Mouse (Mus musculus) cerebellum, adult 2 months (tissue): ENCODE data around the gene Banf1. TPM values are rescaled to one million over a fixed set of nuclear protein-coding genes. Genes with fewer than 3 reads are reported as not detected.

Experiments
- DNase-seq, 2 experiments: peaks; one replicate each; pipeline ENCODE4 v3.0.0; 2021
- H3K27ac ChIP-seq: fragments of 200-500 bp; 2 replicates; pipeline ENCODE4 v1.5.1; 2012; ENCODE audit warnings: low read length, control low read depth, inconsistent platforms; ENCODE audit not compliant: insufficient read depth
- H3K27me3 ChIP-seq: fragments of 200-500 bp; 2 replicates; pipeline ENCODE4 v1.6.1; 2012; ENCODE audit warnings: inconsistent platforms, mild to moderate bottlenecking, low read length, moderate library complexity; ENCODE audit not compliant: control insufficient read depth, insufficient read depth
- H3K4me1 ChIP-seq: fragments of 200-500 bp; 2 replicates; pipeline ENCODE4 v1.6.1; 2011; ENCODE audit warnings: low read length; ENCODE audit not compliant: control insufficient read depth, insufficient read depth
- H3K4me3 ChIP-seq: fragments of 200-500 bp; replicated peaks from 2 replicates; pipeline ENCODE3; 2011; ENCODE audit warnings: mild to moderate bottlenecking, low read depth, low read length, control low read depth; ENCODE audit not compliant: insufficient read depth
- CTCF ChIP-seq: fragments of 200-500 bp; IDR thresholded peaks from 2 replicates; pipeline ENCODE4 v1.5.1; 2011; ENCODE audit warnings: low read depth, mild to moderate bottlenecking, control low read depth, low read length, moderate library complexity, borderline replicate concordance; ENCODE audit not compliant: insufficient read depth
- POLR2A ChIP-seq: fragments of 200-500 bp; IDR thresholded peaks from 2 replicates; pipeline ENCODE4 v1.6.1; 2011; ENCODE audit warnings: low read length, control low read depth, borderline replicate concordance; ENCODE audit not compliant: insufficient read depth
- WGBS: fragments of 180-500 bp; shearing (Covaris S2); methylation state at CpG from one replicate; pipeline ENCODE4 v1.1.7; 2018; 5-methylcytosine and 5-hydroxymethylcytosine counted together
- polyA plus RNA-seq: library from polyadenylated mRNA; depleted of rRNA; stranded (reverse); fragments of >200 nt; gene quantifications from 2 replicates; pipeline ENCODE4 v1.2.3, GENCODE M21; 2012; rRNA removed

Gene Banf1
- polyA plus RNA-seq, 1 experiment = 88.7 TPM

DNA sequence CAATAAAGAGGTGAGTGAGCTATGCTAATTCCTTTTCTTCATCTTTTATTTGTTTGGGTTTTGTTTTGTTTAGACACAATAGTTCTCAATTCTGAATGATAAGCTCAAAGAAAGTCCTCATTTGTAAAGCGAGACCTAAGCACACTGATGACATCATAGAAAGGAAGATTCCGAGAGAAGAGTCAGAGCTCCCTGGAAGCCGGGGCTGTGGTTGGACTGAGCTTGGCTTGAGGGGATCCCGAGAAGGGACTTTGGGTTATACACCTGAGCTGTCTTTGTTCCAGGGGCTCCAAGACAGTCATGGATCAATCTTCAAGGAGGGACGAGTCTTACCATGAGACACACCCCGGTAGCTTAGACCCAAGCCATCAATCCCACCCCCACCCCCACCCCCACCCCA is 31.5 kb downstream of the Banf1 start, which contains the start of gene Catsper1:
Gene Catsper1, plus strand, starts transcription at position 301 of the 400 bp plus-strand sequence.
- DNase-seq = no peak
- Histone ChIP-seq H3K4me1 (no peaks in the 10 kb centered on the region), H3K27me3 (no peaks in the 10 kb centered on the region; the same call in 1 of the 2 replicates), H3K4me3 (no peak within 1 kb of the TSS), H3K27ac (no peak within 1 kb of the TSS)
- no peak for TF ChIP-seq POLR2A
- TF ChIP-seq CTCF = no peak
- 88% methylated on average over 6 of the region's 6 CpGs for WGBS

DNA sequence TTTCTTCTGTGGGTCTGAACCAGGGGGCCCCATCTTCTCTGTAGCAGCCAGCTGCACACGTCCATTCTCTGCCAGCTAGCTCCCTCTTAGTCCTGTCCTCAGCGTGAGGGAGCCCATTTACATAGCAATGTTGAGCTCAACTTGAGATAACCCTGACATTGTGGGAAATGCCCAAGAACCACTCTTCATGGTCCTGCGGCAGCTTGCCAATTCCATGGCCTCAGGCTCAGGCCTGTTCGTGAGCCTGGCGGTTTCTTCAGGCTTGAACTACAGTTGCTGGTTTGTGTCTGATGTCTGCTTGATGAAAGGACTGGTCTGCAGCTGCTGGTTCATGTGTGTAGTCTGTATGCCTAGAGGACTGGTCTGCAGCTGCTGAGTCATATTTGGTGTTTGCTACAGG is 32.2 kb downstream of the Banf1 start:
- TF ChIP-seq POLR2A = no peak
- no peak for TF ChIP-seq CTCF
- DNase-seq = no peak
- no peak overlapping the region for H3K27ac ChIP-seq
- H3K4me3 ChIP-seq = no peak overlapping the region
- H3K4me1 ChIP-seq = no peaks in the 10 kb centered on the region
- 82% methylated on average over 5 of the region's 5 CpGs for WGBS
- H3K27me3 ChIP-seq = no peaks in the 10 kb centered on the region; the same call in 1 of the 2 replicates

GRCm38 (mm10) chr19:5327970-5328369 is 39.0 kb downstream of the Banf1 start:
- Histone ChIP-seq H3K4me3 (no peak overlapping the region), H3K27me3 (no peaks in the 10 kb centered on the region; the same call in 1 of the 2 replicates), H3K27ac (no peak overlapping the region), H3K4me1 (no peaks in the 10 kb centered on the region)
- no peak for TF ChIP-seq POLR2A
- TF ChIP-seq CTCF = no peak
- 80% methylated on average over 19 of the region's 19 CpGs for WGBS
- no peak for DNase-seq

- no peak overlapping the region for H3K27ac ChIP-seq
- TF ChIP-seq CTCF (no peak), POLR2A (no peak)
- H3K4me3 ChIP-seq = no peak overlapping the region
- no peaks in the 10 kb centered on the region for H3K4me1 ChIP-seq
- 38% methylated on average over 17 of the region's 17 CpGs for WGBS
- DNase-seq = no peak
- H3K27me3 ChIP-seq = no peaks in the 10 kb centered on the region; the same call in 1 of the 2 replicates
Observed at GRCm38 (mm10) chr19:5323801-5324200, 43.2 kb downstream of the Banf1 start.

Other genes starting within 250 kb of the Banf1 start
- gene Klc2, start 248.6 kb downstream of the Banf1 start, polyA plus RNA-seq = 318 and 338 TPM in 2 replicates
- 26.7 and 28.0 TPM in 2 replicates for gene Pacs1, start 94.0 kb downstream of the Banf1 start, polyA plus RNA-seq
- gene Sf3b2, start 71.7 kb downstream of the Banf1 start, polyA plus RNA-seq = 175 and 181 TPM in 2 replicates
- gene Gal3st3, start 68.8 kb downstream of the Banf1 start, polyA plus RNA-seq = 49.2 and 55.9 TPM in 2 replicates
- gene Catsper1, start 31.4 kb downstream of the Banf1 start, polyA plus RNA-seq = not detected in 2 replicates
- gene Cst6, start 17.6 kb downstream of the Banf1 start, polyA plus RNA-seq = 15.4 and 19.0 TPM in 2 replicates
- gene Eif1ad, start 427 bp downstream of the Banf1 start, polyA plus RNA-seq = 28.0 and 30.6 TPM in 2 replicates
- 77.5 and 86.5 TPM in 2 replicates for gene Sart1, start 21.5 kb upstream of the Banf1 start, polyA plus RNA-seq
- 0.21 TPM in 1 of 2 replicates, not detected in the other for gene Tsga10ip, start 35.4 kb upstream of the Banf1 start, polyA plus RNA-seq
- gene Drap1, start 57.8 kb upstream of the Banf1 start, polyA plus RNA-seq = 281 and 309 TPM in 2 replicates
- 130 and 134 TPM in 2 replicates for gene AI837181, start 58.0 kb upstream of the Banf1 start, polyA plus RNA-seq
- gene Fosl1, start 80.4 kb upstream of the Banf1 start, polyA plus RNA-seq = not detected in 2 replicates
- 31.0 and 32.5 TPM in 2 replicates for gene Ccdc85b, start 90.7 kb upstream of the Banf1 start, polyA plus RNA-seq
- 140 and 146 TPM in 2 replicates for gene Fibp, start 93.4 kb upstream of the Banf1 start, polyA plus RNA-seq
- 1.2 and 1.5 TPM in 2 replicates for gene Ctsw, start 101.3 kb upstream of the Banf1 start, polyA plus RNA-seq
- gene Efemp2, start 106.8 kb upstream of the Banf1 start, polyA plus RNA-seq = 43.3 and 43.4 TPM in 2 replicates
- 94.2 and 115 TPM in 2 replicates for gene Mus81, start 121.2 kb upstream of the Banf1 start, polyA plus RNA-seq
- 1,135 and 1,193 TPM in 2 replicates for gene Cfl1, start 123.3 kb upstream of the Banf1 start, polyA plus RNA-seq
- gene 1700020D05Rik, start 136.6 kb upstream of the Banf1 start, polyA plus RNA-seq = 6.7 and 6.8 TPM in 2 replicates
- 176 and 185 TPM in 2 replicates for gene Snx32, start 143.4 kb upstream of the Banf1 start, polyA plus RNA-seq
- 0.05 TPM in 1 of 2 replicates, not detected in the other for gene Ovol1, start 193.5 kb upstream of the Banf1 start, polyA plus RNA-seq
- 5.1 and 5.6 TPM in 2 replicates for gene Ap5b1, start 200.9 kb upstream of the Banf1 start, polyA plus RNA-seq
- gene Rnaseh2c, start 234.7 kb upstream of the Banf1 start, polyA plus RNA-seq = 79.1 and 83.5 TPM in 2 replicates
- 139 and 143 TPM in 2 replicates for gene Kat5, start 243.1 kb upstream of the Banf1 start, polyA plus RNA-seq